Mouse (Mus musculus) megakaryocyte, embryonic 14.5 days (primary cell): ENCODE data around the gene Rasgef1b.

ENCODE experiments used
- FLI1 ChIP-seq: IDR thresholded peaks from 2 replicates; pipeline ENCODE4 v1.6.1; 2012; ENCODE audit warnings: low read length, inconsistent platforms, mixed read lengths
- GATA1 ChIP-seq: IDR thresholded peaks from 3 replicates; pipeline ENCODE4 v1.6.1; 2012; ENCODE audit warnings: mixed read lengths, low read length, inconsistent platforms, borderline replicate concordance

DNA sequence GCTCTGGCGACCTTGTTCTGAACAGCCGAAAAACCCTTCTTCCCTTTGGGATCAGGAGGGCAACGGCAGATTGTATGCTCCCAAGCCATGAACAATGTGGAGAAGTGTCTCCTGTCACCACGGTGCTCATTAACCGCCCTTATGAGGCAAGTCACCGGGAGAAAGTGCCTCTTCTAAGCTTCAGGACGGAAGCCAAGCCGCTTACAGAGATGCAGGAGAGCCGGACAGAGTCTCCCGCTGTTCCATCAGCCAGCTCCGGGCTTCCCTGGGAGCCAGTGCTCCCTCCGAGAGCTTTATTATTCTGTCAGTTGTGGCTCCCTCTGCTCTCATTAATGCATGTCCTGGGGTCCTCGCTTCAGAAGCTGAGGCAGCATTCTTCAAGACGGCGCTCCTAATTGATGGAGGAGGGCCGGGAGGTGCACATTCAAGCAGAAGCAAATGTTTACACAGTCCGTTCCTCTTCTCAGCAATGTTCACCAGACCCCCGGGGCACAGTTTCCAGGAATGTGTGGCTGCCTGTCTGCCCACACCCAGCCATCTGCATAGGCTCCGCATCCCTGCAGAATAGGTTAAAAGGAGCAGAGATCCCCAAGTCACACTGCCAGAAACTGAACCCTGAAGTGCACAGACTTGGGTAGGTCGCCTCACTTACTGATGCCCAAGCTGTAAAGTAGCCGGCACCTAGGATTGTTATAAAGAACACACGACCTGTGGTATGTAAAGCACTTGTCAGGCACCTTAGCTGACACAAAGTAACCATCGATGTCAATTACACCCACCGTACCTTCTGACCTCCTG lies 115.3 kb downstream of the Rasgef1b start:
- TF ChIP-seq FLI1 = no peak
- TF ChIP-seq GATA1 = no peak
